Mouse (Mus musculus) midbrain, embryonic 14.5 days (tissue): Measurements from ENCODE around the gene Smyd3. TPM values are rescaled to one million over a fixed set of nuclear protein-coding genes. Genes with fewer than 3 reads are reported as not detected.

Source experiments
- ATAC-seq: fragments of 200-750 bp; cut with Nextera tagmentation; 2 replicates; pipeline ENCODE4 v1.8.0; 2017; ENCODE audit warnings: moderate number of reproducible peaks, moderate library complexity; ENCODE audit not compliant: low FRiP score, low TSS enrichment
- DNase-seq: peaks from one replicate; pipeline ENCODE4 v3.0.0-alpha.2; 2015
- H3K27ac ChIP-seq: fragments of 300-500 bp; sonication (generic); replicated peaks from 2 replicates; pipeline ENCODE4 v1.5.1; 2014; ENCODE audit warnings: mild to moderate bottlenecking, low read depth, low read length, moderate library complexity
- H3K27me3 ChIP-seq: fragments of 300-500 bp; sonication (generic); 2 replicates; pipeline ENCODE4 v1.6.1; 2014; ENCODE audit warnings: low read length, control low read depth, mixed read lengths; ENCODE audit not compliant: control insufficient read depth, insufficient read depth
- H3K36me3 ChIP-seq: fragments of 300-500 bp; sonication (generic); 2 replicates; pipeline ENCODE4 v1.6.1; 2014; ENCODE audit warnings: low read length, control low read depth; ENCODE audit not compliant: control insufficient read depth, insufficient read depth
- H3K4me1 ChIP-seq: fragments of 300-500 bp; sonication (generic); 2 replicates; pipeline ENCODE4 v1.6.1; 2014; ENCODE audit warnings: mild to moderate bottlenecking, antibody characterized with exemption, low read length, control low read depth; ENCODE audit not compliant: control insufficient read depth, insufficient read depth
- H3K4me2 ChIP-seq: fragments of 300-500 bp; sonication (generic); 2 replicates; pipeline ENCODE4 v1.6.1; 2014; ENCODE audit warnings: mild to moderate bottlenecking, low read length, moderate library complexity
- H3K4me3 ChIP-seq: fragments of 300-500 bp; sonication (generic); replicated peaks from 2 replicates; pipeline ENCODE4 v1.5.1; 2014; ENCODE audit warnings: low read depth, low read length
- H3K9ac ChIP-seq: fragments of 300-500 bp; sonication (generic); replicated peaks from 2 replicates; pipeline ENCODE4 v1.6.1; 2014; ENCODE audit warnings: mild to moderate bottlenecking, low read length, moderate library complexity
- H3K9me3 ChIP-seq: fragments of 300-500 bp; sonication (generic); 2 replicates; pipeline ENCODE4 v1.6.1; 2016; ENCODE audit warnings: low read length, control low read depth, mixed read lengths; ENCODE audit not compliant: control insufficient read depth
- WGBS: fragments of 180-500 bp; shearing (Covaris S2); extraction: QIAGEN DNeasy Blood & Tissue Kit; methylation state at CpG from one replicate; pipeline ENCODE4 v1.1.7; 2014; 5-methylcytosine and 5-hydroxymethylcytosine counted together
- polyA plus RNA-seq: library from polyadenylated mRNA; unstranded; fragments of >200 nt; fragmentation: Nextera tagmentation; extraction: Ambion mirVana; gene quantifications from 2 replicates; pipeline ENCODE4 v1.2.1, GENCODE M21; 2014

Gene Smyd3
- polyA plus RNA-seq, 1 experiment from 2014 or later, result 21.5 TPM

- Histone ChIP-seq H3K27ac (no peak overlapping the region), H3K9me3 (no peaks in the 10 kb centered on the region), H3K27me3 (no peaks in the 10 kb centered on the region), H3K4me3 (no peak overlapping the region), H3K4me2 (no peak overlapping the region), H3K36me3 (no peaks in the 10 kb centered on the region), H3K9ac (no peak overlapping the region), H3K4me1 (no peaks in the 10 kb centered on the region)
- DNase-seq (no peak), ATAC-seq (no peak)
- 97% methylated on average over 11 of the region's 11 CpGs for WGBS
Observed at GRCm38 (mm10) chr1:179434443-179435260, 83.2 kb downstream of the Smyd3 start.

GRCm38 (mm10) chr1:179433828-179434227 lies 84.0 kb downstream of the Smyd3 start:
- H3K4me1 ChIP-seq, result no peaks in the 10 kb centered on the region
- H3K36me3 ChIP-seq, result no peaks in the 10 kb centered on the region
- DNase-seq, result no peak
- no peak for ATAC-seq
- H3K27ac ChIP-seq, result no peak overlapping the region
- H3K27me3 ChIP-seq, result no peaks in the 10 kb centered on the region
- no peak overlapping the region for H3K9ac ChIP-seq
- no peak overlapping the region for H3K4me2 ChIP-seq
- no peaks in the 10 kb centered on the region for H3K9me3 ChIP-seq
- WGBS, result 91% methylated on average over 7 of the region's 7 CpGs
- no peak overlapping the region for H3K4me3 ChIP-seq

GRCm38 (mm10) chr1:179433355-179433754 lies 84.5 kb downstream of the Smyd3 start:
- no peak overlapping the region for H3K9ac ChIP-seq
- H3K27ac ChIP-seq, result no peak overlapping the region
- no peaks in the 10 kb centered on the region for H3K9me3 ChIP-seq
- no peak overlapping the region for H3K4me2 ChIP-seq
- DNase-seq, result no peak
- ATAC-seq, result no peak
- H3K27me3 ChIP-seq, result no peaks in the 10 kb centered on the region
- no peaks in the 10 kb centered on the region for H3K36me3 ChIP-seq
- WGBS, result 89% methylated on average over 8 of the region's 8 CpGs
- H3K4me1 ChIP-seq, result no peaks in the 10 kb centered on the region
- H3K4me3 ChIP-seq, result no peak overlapping the region

- no peak for ATAC-seq
- no peak overlapping the region for H3K27ac ChIP-seq
- no peaks in the 10 kb centered on the region for H3K27me3 ChIP-seq
- 90% methylated on average over 3 of the region's 3 CpGs for WGBS
- no peaks in the 10 kb centered on the region for H3K9me3 ChIP-seq
- no peak overlapping the region for H3K4me2 ChIP-seq
- DNase-seq, result no peak
- H3K4me1 ChIP-seq, result no peaks in the 10 kb centered on the region
- no peak overlapping the region for H3K9ac ChIP-seq
- no peak overlapping the region for H3K4me3 ChIP-seq
- no peaks in the 10 kb centered on the region for H3K36me3 ChIP-seq
Observed at GRCm38 (mm10) chr1:179430077-179430476, 87.8 kb downstream of the Smyd3 start.

- Histone ChIP-seq H3K4me3 (no peak overlapping the region), H3K4me1 (no peaks in the 10 kb centered on the region), H3K9me3 (no peaks in the 10 kb centered on the region), H3K9ac (no peak overlapping the region), H3K4me2 (no peak overlapping the region), H3K27ac (no peak overlapping the region), H3K27me3 (no peaks in the 10 kb centered on the region), H3K36me3 (no peaks in the 10 kb centered on the region)
- 92% methylated on average over 12 of the region's 12 CpGs for WGBS
- DNase-seq (no peak), ATAC-seq (no peak)
Observed at GRCm38 (mm10) chr1:179424879-179425472, 92.9 kb downstream of the Smyd3 start.

- Histone ChIP-seq H3K4me3 (no peak overlapping the region), H3K36me3 (no peaks in the 10 kb centered on the region), H3K9me3 (peaks cover 3% of the 10 kb centered on the region; the same call in 1 of the 2 replicates), H3K4me1 (no peaks in the 10 kb centered on the region), H3K27ac (no peak overlapping the region), H3K9ac (no peak overlapping the region), H3K4me2 (no peak overlapping the region), H3K27me3 (no peaks in the 10 kb centered on the region)
- 82% methylated on average over 4 of the region's 4 CpGs for WGBS
- DNase-seq (no peak), ATAC-seq (no peak)
Observed at GRCm38 (mm10) chr1:179419091-179419490, 98.8 kb downstream of the Smyd3 start.

GRCm38 (mm10) chr1:179408086-179408485 lies 109.8 kb downstream of the Smyd3 start:
- no peak for ATAC-seq
- Histone ChIP-seq H3K27ac (no peak overlapping the region), H3K4me2 (no peak overlapping the region), H3K36me3 (no peaks in the 10 kb centered on the region), H3K4me3 (no peak overlapping the region), H3K9me3 (no peaks in the 10 kb centered on the region), H3K9ac (no peak overlapping the region), H3K4me1 (no peaks in the 10 kb centered on the region), H3K27me3 (no peaks in the 10 kb centered on the region)
- no peak for DNase-seq
- 90% methylated on average over 4 of the region's 4 CpGs for WGBS

GRCm38 (mm10) chr1:179400835-179401234 lies 117.0 kb downstream of the Smyd3 start:
- H3K4me2 ChIP-seq, result no peak overlapping the region
- H3K9me3 ChIP-seq, result no peaks in the 10 kb centered on the region
- 82% methylated on average over 5 of the region's 5 CpGs for WGBS
- no peaks in the 10 kb centered on the region for H3K4me1 ChIP-seq
- H3K27me3 ChIP-seq, result no peaks in the 10 kb centered on the region
- ATAC-seq (no peak), DNase-seq (no peak)
- H3K27ac ChIP-seq, result no peak overlapping the region
- H3K9ac ChIP-seq, result no peak overlapping the region
- no peak overlapping the region for H3K4me3 ChIP-seq
- H3K36me3 ChIP-seq, result no peaks in the 10 kb centered on the region

GRCm38 (mm10) chr1:179398639-179399038 lies 119.2 kb downstream of the Smyd3 start:
- Histone ChIP-seq H3K9me3 (no peaks in the 10 kb centered on the region), H3K27ac (no peak overlapping the region), H3K9ac (no peak overlapping the region), H3K4me3 (no peak overlapping the region), H3K4me1 (no peaks in the 10 kb centered on the region), H3K4me2 (no peak overlapping the region), H3K27me3 (no peaks in the 10 kb centered on the region), H3K36me3 (no peaks in the 10 kb centered on the region)
- 89% methylated on average over 4 of the region's 4 CpGs for WGBS
- ATAC-seq (no peak), DNase-seq (no peak)
